Mouse (Mus musculus): ENCODE measurements around the gene Rexo5. TPM values are rescaled to one million over a fixed set of nuclear protein-coding genes. Genes with fewer than 3 reads are reported as not detected.

The Rexo5 gene
- polyA plus RNA-seq, 1 experiment from 2014 or later, result 13.5 TPM

DNA sequence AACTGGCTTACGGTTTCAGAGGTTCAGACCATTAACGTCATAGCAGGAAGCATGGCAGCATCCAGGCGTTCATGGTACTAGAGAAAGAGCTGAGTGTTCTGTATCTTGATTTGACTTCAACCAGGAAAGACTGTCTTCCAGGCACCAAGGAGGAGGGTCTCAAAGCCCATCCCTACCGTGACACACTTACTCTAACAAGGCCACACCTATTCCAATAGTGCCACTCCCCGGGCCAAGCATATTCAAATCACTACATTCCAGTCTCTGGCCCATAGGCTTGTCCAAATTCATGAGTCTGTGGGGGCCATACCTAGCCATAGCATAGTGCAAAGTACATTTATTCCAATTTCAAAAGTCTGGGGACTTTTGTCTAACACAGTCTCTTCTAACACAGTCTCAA is 13.6 kb downstream of the Rexo5 start:
- Histone ChIP-seq H3K27me3 (ENCODE audit: control insufficient read depth, insufficient read depth, low read length) (no peaks in the 10 kb centered on the region), H3K9ac (ENCODE audit: low read length) (no peak overlapping the region), H3K4me3 (ENCODE audit: low read length) (no peak overlapping the region), H3K9me3 (replicated peaks; ENCODE audit: control insufficient read depth, low read length) (no peaks in the 10 kb centered on the region), H3K4me1 (ENCODE audit: control insufficient read depth, insufficient read depth, low read length) (no peaks in the 10 kb centered on the region), H3K4me2 (ENCODE audit: low read depth, low read length) (no peak overlapping the region), H3K27ac (ENCODE audit: low read length) (no peak overlapping the region), H3K36me3 (ENCODE audit: control insufficient read depth, insufficient read depth) (peaks cover 2% of the 10 kb centered on the region; the same call in 1 of the 2 replicates)
- 93% methylated on average over 5 of the region's 5 CpGs for WGBS
- ATAC-seq (replicated peaks; ENCODE audit: extremely low read depth, insufficient read depth, low FRiP score), result no peak

GRCm38 (mm10) chr7:119808723-119809122 is 14.9 kb downstream of the Rexo5 start:
- Histone ChIP-seq H3K36me3 (ENCODE audit: control insufficient read depth, insufficient read depth) (peaks cover 2% of the 10 kb centered on the region; the same call in 1 of the 2 replicates), H3K9ac (ENCODE audit: low read length) (no peak overlapping the region)

GRCm38 (mm10) chr7:119835371-119835770 is 41.6 kb downstream of the Rexo5 start:
- Histone ChIP-seq H3K36me3 (ENCODE audit: control insufficient read depth, insufficient read depth) (no peaks in the 10 kb centered on the region), H3K9ac (ENCODE audit: low read length) (no peak overlapping the region), H3K27me3 (ENCODE audit: control insufficient read depth, insufficient read depth, low read length) (no peaks in the 10 kb centered on the region), H3K27ac (ENCODE audit: low read length) (no peak overlapping the region), H3K4me2 (ENCODE audit: low read depth, low read length) (no peak overlapping the region), H3K9me3 (replicated peaks; ENCODE audit: control insufficient read depth, low read length) (no peaks in the 10 kb centered on the region), H3K4me1 (ENCODE audit: control insufficient read depth, insufficient read depth, low read length) (no peaks in the 10 kb centered on the region), H3K4me3 (ENCODE audit: low read length) (no peak overlapping the region)
- no peak for ATAC-seq (replicated peaks; ENCODE audit: extremely low read depth, insufficient read depth, low FRiP score)
- WGBS, result 87% methylated on average over 1 of the region's 1 CpGs

More at GRCm38 (mm10) chr7:119808723-119809122, 14.9 kb downstream of the Rexo5 start:
- Histone ChIP-seq H3K27ac (ENCODE audit: low read length) (no peak overlapping the region), H3K27me3 (ENCODE audit: control insufficient read depth, insufficient read depth, low read length) (no peaks in the 10 kb centered on the region), H3K4me2 (ENCODE audit: low read depth, low read length) (no peak overlapping the region), H3K4me1 (ENCODE audit: control insufficient read depth, insufficient read depth, low read length) (no peaks in the 10 kb centered on the region), H3K9me3 (replicated peaks; ENCODE audit: control insufficient read depth, low read length) (no peaks in the 10 kb centered on the region), H3K4me3 (ENCODE audit: low read length) (no peak overlapping the region)
- ATAC-seq (replicated peaks; ENCODE audit: extremely low read depth, insufficient read depth, low FRiP score), result no peak
- WGBS, result 93% methylated on average over 3 of the region's 3 CpGs

GRCm38 (mm10) chr7:119835996-119836777 is 42.4 kb downstream of the Rexo5 start:
- Histone ChIP-seq H3K27ac (ENCODE audit: low read length) (no peak overlapping the region; the same call in 1 of the 2 replicates), H3K4me3 (ENCODE audit: low read length) (no peak overlapping the region), H3K27me3 (ENCODE audit: control insufficient read depth, insufficient read depth, low read length) (no peaks in the 10 kb centered on the region), H3K4me2 (ENCODE audit: low read depth, low read length) (no peak overlapping the region), H3K4me1 (ENCODE audit: control insufficient read depth, insufficient read depth, low read length) (no peaks in the 10 kb centered on the region), H3K36me3 (ENCODE audit: control insufficient read depth, insufficient read depth) (no peaks in the 10 kb centered on the region), H3K9ac (ENCODE audit: low read length) (no peak overlapping the region), H3K9me3 (replicated peaks; ENCODE audit: control insufficient read depth, low read length) (no peaks in the 10 kb centered on the region)
- 79% methylated on average over 4 of the region's 4 CpGs for WGBS
- 0 out of 2 replicates have a peak, but pooled peaks have one; percentile 32 for ATAC-seq (replicated peaks; ENCODE audit: extremely low read depth, insufficient read depth, low FRiP score)

GRCm38 (mm10) chr7:119841820-119842449 is 48.1 kb downstream of the Rexo5 start:
- Histone ChIP-seq H3K9me3 (replicated peaks; ENCODE audit: control insufficient read depth, low read length) (no peaks in the 10 kb centered on the region), H3K4me2 (ENCODE audit: low read depth, low read length) (no peak overlapping the region), H3K27ac (ENCODE audit: low read length) (no peak overlapping the region), H3K9ac (ENCODE audit: low read length) (no peak overlapping the region), H3K36me3 (ENCODE audit: control insufficient read depth, insufficient read depth) (peaks cover 11% of the 10 kb centered on the region; the same call in 1 of the 2 replicates), H3K27me3 (ENCODE audit: control insufficient read depth, insufficient read depth, low read length) (no peaks in the 10 kb centered on the region), H3K4me1 (ENCODE audit: control insufficient read depth, insufficient read depth, low read length) (no peaks in the 10 kb centered on the region), H3K4me3 (ENCODE audit: low read length) (no peak overlapping the region)
- WGBS, result 91% methylated on average over 4 of the region's 4 CpGs
- ATAC-seq (replicated peaks; ENCODE audit: extremely low read depth, insufficient read depth, low FRiP score), result no peak

DNA sequence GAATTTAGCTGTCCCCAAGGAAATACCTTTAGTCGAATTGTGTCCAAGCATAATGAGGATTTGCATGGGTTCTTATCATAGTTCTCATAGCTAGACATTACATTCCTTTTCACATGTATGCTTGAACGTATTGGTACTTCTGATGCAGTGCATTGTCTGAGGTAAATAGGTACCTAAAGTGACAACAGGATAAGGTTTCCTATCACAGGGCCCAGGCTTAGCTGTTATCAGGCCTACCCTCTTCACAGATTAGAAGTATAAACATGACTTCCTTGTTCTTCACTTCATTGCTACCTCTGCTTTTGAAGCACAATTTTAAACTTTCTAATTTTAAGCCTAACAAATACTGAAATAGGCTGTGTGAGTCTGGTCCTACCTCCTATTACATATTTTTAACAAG is 51.7 kb downstream of the Rexo5 start:
- no peak for ATAC-seq (replicated peaks; ENCODE audit: extremely low read depth, insufficient read depth, low FRiP score)

DNA sequence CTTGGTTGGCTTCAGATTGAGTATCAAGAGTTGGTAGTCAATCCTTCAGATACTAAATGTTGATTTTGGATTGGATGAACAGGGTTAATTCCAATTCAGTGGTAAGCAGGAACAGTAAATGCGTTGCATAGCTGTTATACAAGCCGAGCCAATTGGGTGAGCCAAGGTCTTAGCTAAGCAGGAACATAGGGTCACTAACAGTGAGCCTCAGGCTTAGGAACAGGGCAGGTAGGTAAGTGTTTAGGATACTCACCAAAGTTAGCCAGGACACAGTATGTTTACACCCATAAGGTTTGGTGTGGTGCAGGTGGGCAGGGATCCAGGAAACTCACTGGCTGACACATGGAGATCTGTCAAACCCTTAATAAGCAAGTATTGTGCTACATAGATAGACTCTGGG is 53.6 kb downstream of the Rexo5 start:
- no peak for ATAC-seq (replicated peaks; ENCODE audit: extremely low read depth, insufficient read depth, low FRiP score)

More for the DNA sequence above, 51.7 kb downstream of the Rexo5 start:
- H3K36me3 ChIP-seq (ENCODE audit: control insufficient read depth, insufficient read depth), result peaks cover 11% of the 10 kb centered on the region; the same call in 1 of the 2 replicates
- no peak overlapping the region for H3K4me3 ChIP-seq (ENCODE audit: low read length)
- no peak overlapping the region for H3K27ac ChIP-seq (ENCODE audit: low read length)
- no peaks in the 10 kb centered on the region for H3K9me3 ChIP-seq (replicated peaks; ENCODE audit: control insufficient read depth, low read length)
- no peaks in the 10 kb centered on the region; the same call in 1 of the 2 replicates for H3K4me1 ChIP-seq (ENCODE audit: control insufficient read depth, insufficient read depth, low read length)
- WGBS, result 70% methylated on average over 2 of the region's 2 CpGs
- H3K9ac ChIP-seq (ENCODE audit: low read length), result no peak overlapping the region
- H3K27me3 ChIP-seq (ENCODE audit: control insufficient read depth, insufficient read depth, low read length), result no peaks in the 10 kb centered on the region
- H3K4me2 ChIP-seq (ENCODE audit: low read depth, low read length), result no peak overlapping the region

DNA sequence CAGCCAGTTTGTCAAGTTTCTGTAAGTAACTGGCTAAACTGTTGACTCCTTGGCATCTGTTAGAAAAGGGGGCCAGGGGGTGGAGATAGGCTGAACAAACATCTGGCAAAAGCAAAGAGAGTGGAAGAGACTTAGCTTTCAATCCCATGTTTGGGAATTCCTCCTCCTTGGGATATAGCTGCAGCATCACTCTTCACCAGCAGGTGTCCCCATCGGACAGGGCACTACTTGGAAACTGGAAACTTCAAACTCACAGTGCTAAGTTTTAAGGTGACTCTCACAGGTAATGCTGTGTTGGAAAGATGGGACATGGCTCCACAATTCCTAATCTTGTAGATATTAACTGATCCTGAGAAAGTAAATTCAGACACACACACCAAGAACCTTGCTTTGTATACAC is 55.3 kb downstream of the Rexo5 start:
- peaks cover 7% of the 10 kb centered on the region; the same call in 1 of the 2 replicates for H3K36me3 ChIP-seq (ENCODE audit: control insufficient read depth, insufficient read depth)
- H3K27ac ChIP-seq (ENCODE audit: low read length), result no peak overlapping the region
- no peak overlapping the region for H3K4me2 ChIP-seq (ENCODE audit: low read depth, low read length)
- WGBS, result 10% methylated on average over 1 of the region's 1 CpGs
- H3K9ac ChIP-seq (ENCODE audit: low read length), result no peak overlapping the region
- no peak for ATAC-seq (replicated peaks; ENCODE audit: extremely low read depth, insufficient read depth, low FRiP score)
- no peaks in the 10 kb centered on the region for H3K9me3 ChIP-seq (replicated peaks; ENCODE audit: control insufficient read depth, low read length)
- no peak overlapping the region for H3K4me3 ChIP-seq (ENCODE audit: low read length)
- no peaks in the 10 kb centered on the region; the same call in 1 of the 2 replicates for H3K4me1 ChIP-seq (ENCODE audit: control insufficient read depth, insufficient read depth, low read length)
- H3K27me3 ChIP-seq (ENCODE audit: control insufficient read depth, insufficient read depth, low read length), result no peaks in the 10 kb centered on the region

More for the DNA sequence above, 53.6 kb downstream of the Rexo5 start:
- Histone ChIP-seq H3K4me2 (ENCODE audit: low read depth, low read length) (no peak overlapping the region), H3K9ac (ENCODE audit: low read length) (no peak overlapping the region), H3K36me3 (ENCODE audit: control insufficient read depth, insufficient read depth) (peaks cover 11% of the 10 kb centered on the region; the same call in 1 of the 2 replicates), H3K4me1 (ENCODE audit: control insufficient read depth, insufficient read depth, low read length) (no peaks in the 10 kb centered on the region; the same call in 1 of the 2 replicates), H3K27me3 (ENCODE audit: control insufficient read depth, insufficient read depth, low read length) (no peaks in the 10 kb centered on the region), H3K4me3 (ENCODE audit: low read length) (no peak overlapping the region), H3K27ac (ENCODE audit: low read length) (no peak overlapping the region), H3K9me3 (replicated peaks; ENCODE audit: control insufficient read depth, low read length) (no peaks in the 10 kb centered on the region)
- WGBS, result 78% methylated on average over 2 of the region's 2 CpGs

DNA sequence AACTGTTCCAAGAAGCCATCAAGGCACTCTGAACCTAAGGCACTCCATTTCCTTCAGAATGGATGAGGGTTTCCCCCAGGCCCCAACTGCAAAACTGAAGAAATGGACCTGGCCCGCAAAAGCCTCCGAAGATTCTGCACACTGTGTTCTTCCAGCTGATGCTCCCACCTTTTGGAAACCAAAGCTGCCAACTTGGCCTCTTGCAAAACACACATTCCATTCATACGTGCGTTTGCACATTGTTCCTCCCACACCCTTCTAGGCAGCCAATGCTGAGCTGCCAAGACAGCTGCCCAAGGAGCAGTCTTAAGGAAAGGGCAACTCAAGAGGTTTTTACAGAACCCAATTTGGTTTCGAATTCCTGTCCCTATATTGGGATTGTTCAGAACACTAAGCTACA is 56.9 kb downstream of the Rexo5 start:
- no peak for ATAC-seq (replicated peaks; ENCODE audit: extremely low read depth, insufficient read depth, low FRiP score)
- no peak overlapping the region for H3K27ac ChIP-seq (ENCODE audit: low read length)
- H3K9ac ChIP-seq (ENCODE audit: low read length), result no peak overlapping the region
- no peaks in the 10 kb centered on the region for H3K9me3 ChIP-seq (replicated peaks; ENCODE audit: control insufficient read depth, low read length)
- H3K4me3 ChIP-seq (ENCODE audit: low read length), result no peak overlapping the region
- no peaks in the 10 kb centered on the region; the same call in 1 of the 2 replicates for H3K4me1 ChIP-seq (ENCODE audit: control insufficient read depth, insufficient read depth, low read length)
- 0 out of 2 replicates have a peak, but pooled peaks cover 2% of the 10 kb centered on the region for H3K36me3 ChIP-seq (ENCODE audit: control insufficient read depth, insufficient read depth)
- H3K4me2 ChIP-seq (ENCODE audit: low read depth, low read length), result no peak overlapping the region
- no peaks in the 10 kb centered on the region for H3K27me3 ChIP-seq (ENCODE audit: control insufficient read depth, insufficient read depth, low read length)
- WGBS, result 54% methylated on average over 5 of the region's 5 CpGs

Measured in heart, embryonic 16.5 days (tissue).